Mouse (Mus musculus) gonadal fat pad, adult 2 months (tissue): ENCODE data around the gene Pcbd1. TPM values are rescaled to one million over a fixed set of nuclear protein-coding genes. Genes with fewer than 3 reads are reported as not detected.

Source experiments
- DNase-seq: peaks from one replicate; pipeline ENCODE4 v3.0.0-alpha.2; 2012; ENCODE audit warnings: low read depth
- polyA plus RNA-seq: library from polyadenylated mRNA; depleted of rRNA; stranded (reverse); fragments of >200 nt; gene quantifications from 2 replicates; pipeline ENCODE4 v1.2.3, GENCODE M21; 2012; rRNA removed

The Pcbd1 gene
- polyA plus RNA-seq = 44.0 and 48.5 TPM in 2 replicates

DNA sequence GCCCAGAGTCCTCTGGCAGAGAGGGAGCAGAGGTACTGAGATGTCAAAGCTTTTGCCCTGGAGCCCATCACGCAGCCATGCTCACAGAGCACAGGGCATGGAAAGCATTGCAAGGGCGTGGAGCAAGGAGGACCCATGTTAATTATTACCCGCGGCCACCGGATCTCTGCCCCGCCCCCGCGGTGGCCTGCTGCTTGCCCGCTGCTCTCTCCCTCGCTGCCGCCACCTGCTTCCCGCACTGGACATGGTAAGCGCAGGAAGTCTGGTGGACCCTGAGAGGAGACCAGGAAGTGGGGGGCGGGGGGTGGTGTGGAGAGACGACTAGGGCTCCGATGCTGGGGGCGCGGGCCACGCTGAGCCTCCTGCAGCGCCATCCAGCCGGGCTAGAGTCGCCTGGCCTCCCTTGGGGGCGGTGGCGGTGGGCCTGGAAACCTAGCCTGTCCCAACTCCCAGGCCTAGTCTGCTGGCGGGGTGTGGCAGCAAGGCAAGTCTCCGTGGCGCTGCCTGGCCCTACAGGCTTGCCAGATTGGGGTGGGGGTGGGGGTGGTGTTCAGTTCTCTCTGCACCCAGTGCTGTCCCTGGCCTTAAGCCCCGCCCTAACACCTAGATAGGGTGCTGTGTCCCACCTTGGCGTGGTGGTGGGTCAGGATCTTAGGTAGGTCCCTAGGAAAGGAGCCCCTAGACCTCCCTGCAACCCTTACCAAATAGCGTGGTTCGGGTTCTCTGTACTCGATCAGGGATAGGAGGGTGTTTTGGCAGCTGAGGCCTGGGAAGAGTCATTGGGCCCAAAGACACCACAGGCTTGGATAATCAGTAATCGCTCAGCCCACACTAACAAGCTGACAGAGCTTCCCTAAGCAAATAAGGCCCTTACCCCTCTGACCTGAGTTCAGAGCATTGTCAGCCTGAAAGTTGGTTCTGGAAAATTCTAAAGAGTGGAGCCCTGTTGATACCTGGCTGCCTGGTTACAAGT, at the start of gene Pcbd1:
Gene Pcbd1 (plus strand): TSS at position 162 of the 973 bp plus-strand sequence.
- no peak for DNase-seq

GRCm38 (mm10) chr10:61039657-61040056, 49.5 kb upstream of the Pcbd1 start:
- no peak for DNase-seq

GRCm38 (mm10) chr10:61045081-61045480, 44.0 kb upstream of the Pcbd1 start:
- DNase-seq = no peak

GRCm38 (mm10) chr10:61051993-61052613, 37.0 kb upstream of the Pcbd1 start:
- DNase-seq = no peak

- DNase-seq = no peak
Observed at GRCm38 (mm10) chr10:61056661-61057060, 32.5 kb upstream of the Pcbd1 start.

- DNase-seq = no peak
Observed at GRCm38 (mm10) chr10:61059101-61059500, 30.0 kb upstream of the Pcbd1 start.

GRCm38 (mm10) chr10:61059543-61060110, 29.5 kb upstream of the Pcbd1 start:
- no peak for DNase-seq

- DNase-seq = no peak
Observed at GRCm38 (mm10) chr10:61063271-61063864, 25.8 kb upstream of the Pcbd1 start.

- DNase-seq = no peak
Observed at GRCm38 (mm10) chr10:61064635-61065034, 24.5 kb upstream of the Pcbd1 start.

GRCm38 (mm10) chr10:61065287-61066005, 23.7 kb upstream of the Pcbd1 start:
- no peak for DNase-seq

DNA sequence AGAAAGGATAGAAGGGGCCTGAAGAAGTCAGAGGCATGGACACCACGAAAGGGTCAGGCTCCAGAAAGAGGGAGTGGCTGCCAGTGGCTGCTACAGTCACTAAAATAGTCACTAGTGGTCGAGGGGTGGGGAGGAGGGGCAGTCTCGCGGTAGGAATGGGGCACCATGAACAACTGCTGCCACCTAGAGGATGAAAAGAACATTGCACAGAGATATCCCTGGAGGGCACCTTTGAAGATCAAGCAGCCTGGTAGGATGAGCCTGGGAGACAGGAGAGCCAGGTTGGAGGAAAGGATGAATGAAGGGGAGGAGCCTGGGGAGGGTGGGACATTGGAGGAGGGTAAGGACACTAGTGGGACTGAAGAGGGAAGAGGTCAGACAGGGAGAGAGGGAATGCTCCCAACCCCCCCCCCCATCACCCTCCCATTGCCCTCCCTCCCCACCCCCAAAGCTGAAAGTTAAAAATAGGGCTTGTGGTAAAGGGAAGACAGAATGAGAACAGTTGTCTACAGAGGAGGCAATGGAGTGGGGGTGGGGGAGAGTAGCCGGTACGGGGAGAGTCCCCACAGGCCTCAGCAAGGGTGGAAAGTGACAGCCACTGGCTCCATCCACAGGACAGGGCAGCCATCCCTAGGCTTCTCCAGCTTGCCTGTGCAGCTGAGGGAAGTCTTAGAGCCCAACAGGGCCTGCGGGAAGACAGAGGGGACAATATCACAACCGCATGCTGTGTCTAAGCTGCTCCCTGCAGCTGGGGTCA, 20.5 kb upstream of the Pcbd1 start:
- DNase-seq = no peak

DNA sequence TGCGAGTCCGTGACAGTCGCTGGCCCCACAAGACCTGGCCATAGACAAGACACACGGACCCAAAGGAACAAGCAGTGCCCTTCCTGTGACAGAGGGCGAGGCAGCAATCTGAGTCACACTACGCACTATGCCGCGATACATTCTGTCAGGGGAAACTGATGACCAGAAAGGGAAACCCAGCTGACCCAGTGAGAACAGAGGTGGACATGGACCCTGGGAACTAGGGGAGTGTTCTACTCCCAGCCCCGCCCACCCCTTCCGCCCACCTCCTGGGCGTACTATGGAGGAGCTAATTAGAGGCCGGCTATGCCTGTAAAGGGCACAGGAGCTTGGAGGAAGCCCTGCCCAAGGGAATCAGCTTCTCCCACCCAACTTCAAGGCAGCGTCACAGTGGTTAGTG, 19.9 kb upstream of the Pcbd1 start:
- DNase-seq = no peak

DNA sequence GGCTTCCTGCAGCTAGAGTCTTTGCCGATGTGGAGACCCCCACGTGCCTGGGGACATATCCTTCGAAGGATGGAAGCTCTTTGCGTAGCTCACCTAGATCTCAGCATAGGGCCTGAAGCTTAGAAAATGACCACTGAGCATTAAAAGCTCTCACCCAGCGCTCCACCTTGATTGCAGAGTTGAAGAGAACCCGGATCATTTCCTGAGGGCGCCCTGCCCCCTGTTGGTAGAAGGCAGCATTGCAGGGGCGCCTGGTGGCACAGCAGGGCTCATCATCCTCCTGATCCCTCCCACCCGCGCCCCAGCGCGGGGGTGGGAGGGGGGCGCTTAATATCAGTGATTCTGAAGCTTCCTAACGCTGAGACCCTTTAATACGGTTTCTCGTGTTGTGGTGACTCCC, 16.8 kb upstream of the Pcbd1 start:
- DNase-seq = no peak

DNA sequence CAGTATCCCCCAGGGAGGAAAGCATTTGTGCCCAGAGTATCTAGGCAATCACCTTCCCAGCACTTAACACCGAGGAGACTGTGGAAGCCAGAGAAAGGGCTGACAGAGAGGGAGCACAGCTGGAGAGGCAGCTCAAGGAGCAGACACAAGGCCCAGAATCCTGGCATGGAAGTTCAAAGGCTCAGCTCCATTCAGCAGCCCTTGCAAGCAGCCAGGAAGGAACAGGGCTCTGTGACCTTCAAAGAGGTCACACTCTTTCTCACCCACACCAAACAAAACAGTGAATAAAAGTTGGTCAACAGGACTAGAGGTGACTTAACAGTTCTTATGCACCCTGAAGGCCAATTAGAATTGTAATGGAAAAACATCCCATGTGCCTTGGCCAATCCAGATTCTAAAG, 14.5 kb upstream of the Pcbd1 start:
- no peak for DNase-seq

DNA sequence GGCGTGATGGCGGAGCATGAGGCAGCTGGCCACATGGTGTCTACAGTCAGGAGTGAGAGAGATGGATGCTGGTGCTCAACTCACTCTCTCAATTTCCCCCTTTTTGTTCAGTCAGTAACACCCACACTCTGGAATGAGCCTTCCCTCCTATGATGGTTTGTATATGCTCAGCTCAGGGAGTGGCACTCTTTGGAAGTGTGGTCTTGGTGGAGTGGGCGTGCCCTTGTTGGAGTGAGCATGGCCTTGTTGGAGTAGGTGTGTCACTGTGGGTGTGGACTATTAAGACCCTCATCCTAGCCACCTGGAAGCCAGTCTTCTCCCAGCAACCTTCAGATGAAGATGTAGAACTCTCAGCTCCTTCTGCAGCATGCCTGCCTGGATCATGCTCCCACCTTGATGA, 13.5 kb upstream of the Pcbd1 start:
- DNase-seq = no peak

GRCm38 (mm10) chr10:61080227-61080930, 8.8 kb upstream of the Pcbd1 start:
- no peak for DNase-seq

GRCm38 (mm10) chr10:61080931-61081255, 8.2 kb upstream of the Pcbd1 start:
- DNase-seq = no peak

DNA sequence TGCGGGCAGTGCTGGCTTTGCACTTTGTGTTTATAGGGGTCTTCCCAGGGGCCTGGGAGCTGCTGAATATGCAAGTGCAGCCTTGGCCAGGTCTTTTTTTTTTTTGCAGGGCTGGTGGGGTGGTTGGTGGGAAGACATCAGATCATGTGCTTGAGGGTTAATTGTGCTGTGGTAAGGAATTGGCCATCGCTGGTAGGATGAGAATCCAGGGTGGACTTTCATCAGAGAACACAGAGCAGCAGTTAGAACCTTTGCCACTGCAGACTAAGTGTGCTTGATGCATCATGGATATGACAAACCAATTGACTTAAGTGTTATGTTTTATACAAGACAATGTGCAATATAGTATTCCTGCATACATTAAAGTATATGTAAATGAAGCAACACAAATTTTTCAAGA, 3.8 kb upstream of the Pcbd1 start:
- no peak for DNase-seq

DNA sequence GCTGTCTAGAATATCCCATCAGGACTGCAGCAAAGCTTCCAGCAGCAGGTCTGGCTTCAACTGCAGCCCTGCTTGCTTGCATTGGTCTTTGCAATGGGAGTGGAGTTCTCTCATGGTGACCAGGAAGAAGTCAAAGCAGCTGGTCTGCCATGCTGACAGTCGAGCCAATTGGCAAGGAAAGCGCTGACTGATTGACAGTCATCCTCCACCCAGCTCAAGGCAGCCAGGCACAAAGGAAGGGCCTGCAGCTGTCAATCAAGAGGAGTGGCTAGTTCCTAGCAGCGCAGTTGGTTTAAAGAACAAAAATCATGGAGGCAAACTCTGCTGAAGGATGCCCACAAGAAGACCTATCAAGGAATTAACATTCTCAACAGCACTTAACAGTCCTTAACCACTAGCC, 2.6 kb upstream of the Pcbd1 start:
- no peak for DNase-seq

GRCm38 (mm10) chr10:61088468-61088867, 663 bp upstream of the Pcbd1 start:
- no peak for DNase-seq
